Mouse (Mus musculus) erythroblast, adult 5-6 weeks (primary cell): ENCODE results near the gene Aida. TPM values are rescaled to one million over a fixed set of nuclear protein-coding genes. Genes with fewer than 3 reads are reported as not detected.

Experiments
- total RNA-seq, 2 experiments: library from RNA; stranded (forward) in 1 of 2; stranded (reverse) in 1 of 2; fragments of 150-400 nt in 1 of 2; fragments of 200-764, 138-1000 nt in 1 of 2; gene quantifications; 2 replicates each; pipeline versions ENCODE4 v1.2.3 to v1.2.4; 2015 to 2017; ENCODE audit warnings: low replicate concordance in 2 of 2

Gene Aida
- total RNA-seq, 2 experiments from 2014 or later, result 21.5 to 41.5 TPM

Other genes with a start within 250 kb of the Aida start
- 1.0 and 3.8 TPM in 2 replicates for gene Disp1, start 75.1 kb upstream of the Aida start, total RNA-seq (2015; ENCODE audit: low replicate concordance)
- 0.28 and 1.4 TPM in 2 replicates for gene Disp1, start 75.1 kb upstream of the Aida start, total RNA-seq (2017; ENCODE audit: low replicate concordance)
- gene Brox, start 679 bp downstream of the Aida start, total RNA-seq (2015; ENCODE audit: low replicate concordance), result 13.6 and 16.3 TPM in 2 replicates
- 29.8 and 32.1 TPM in 2 replicates for gene Brox, start 679 bp downstream of the Aida start, total RNA-seq (2017; ENCODE audit: low replicate concordance)
- 14.6 and 24.2 TPM in 2 replicates for gene Mia3, start 73.0 kb downstream of the Aida start, total RNA-seq (2015; ENCODE audit: low replicate concordance)
- 27.3 and 34.7 TPM in 2 replicates for gene Mia3, start 73.0 kb downstream of the Aida start, total RNA-seq (2017; ENCODE audit: low replicate concordance)
- gene Taf1a, start 92.4 kb downstream of the Aida start, total RNA-seq (2015; ENCODE audit: low replicate concordance), result 8.2 TPM in 1 of 2 replicates, not detected in the other
- gene Taf1a, start 92.4 kb downstream of the Aida start, total RNA-seq (2017; ENCODE audit: low replicate concordance), result 1.5 and 4.2 TPM in 2 replicates
- not detected in 2 replicates for gene Hhipl2, start 121.6 kb downstream of the Aida start, total RNA-seq (2015; ENCODE audit: low replicate concordance)
- not detected in 2 replicates for gene Hhipl2, start 121.6 kb downstream of the Aida start, total RNA-seq (2017; ENCODE audit: low replicate concordance)